Mouse (Mus musculus) megakaryocyte, adult 5-6 weeks (primary cell): Measurements from ENCODE around the gene Pax7. TPM values are rescaled to one million over a fixed set of nuclear protein-coding genes. Genes with fewer than 3 reads are reported as not detected.

ENCODE experiments used
- ATAC-seq: 2 replicates; pipeline ENCODE4 v1.8.0; 2016; ENCODE audit warnings: mild to moderate bottlenecking, inconsistent platforms; ENCODE audit not compliant: poor library complexity, severe bottlenecking
- total RNA-seq, 2 experiments: library from RNA; stranded (forward) in 1 of 2; stranded (reverse) in 1 of 2; fragments of 153-499, 151-499 nt in 1 of 2; fragments of 221-1000, 200-1000 nt in 1 of 2; gene quantifications; 2 replicates each; pipeline versions ENCODE4 v1.2.3 to v1.2.4; 2015 to 2017

Pax7 gene
- total RNA-seq (2015) (not detected in 2 replicates), total RNA-seq (2017) (not detected in 2 replicates)

DNA sequence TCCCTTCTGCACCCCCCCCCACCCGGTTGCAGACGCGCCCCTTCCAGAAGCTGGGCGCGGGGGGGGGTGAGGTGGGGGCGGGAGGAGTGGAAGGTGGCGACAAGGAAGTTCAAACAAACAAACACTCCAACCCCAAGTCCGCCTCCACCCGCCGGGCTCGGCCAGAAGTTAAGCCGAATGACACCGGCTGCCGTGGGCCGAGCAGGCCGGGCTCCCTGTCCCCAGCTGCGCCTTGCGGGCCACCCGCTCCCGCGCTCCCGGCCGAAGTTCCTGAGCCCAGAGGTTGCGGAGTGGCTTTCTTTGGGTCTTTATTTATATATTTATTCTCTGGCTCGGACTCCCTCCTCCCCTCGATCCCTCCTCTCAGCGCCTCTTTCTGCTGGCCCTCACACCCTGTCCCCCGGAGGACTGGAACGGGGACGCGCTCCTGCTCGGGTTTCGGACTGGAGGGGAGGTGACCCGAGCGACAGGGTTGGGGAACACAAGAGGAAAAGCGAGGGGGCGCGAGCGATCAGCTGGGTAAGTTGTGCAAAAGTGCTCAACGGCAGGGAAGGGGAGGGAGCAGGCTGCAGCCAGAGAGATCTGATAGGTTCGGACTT lies at the start of gene Pax7:
Pax7 (minus strand) TSS at position 493 of the 599 bp plus-strand sequence.
- ATAC-seq: no peak

DNA sequence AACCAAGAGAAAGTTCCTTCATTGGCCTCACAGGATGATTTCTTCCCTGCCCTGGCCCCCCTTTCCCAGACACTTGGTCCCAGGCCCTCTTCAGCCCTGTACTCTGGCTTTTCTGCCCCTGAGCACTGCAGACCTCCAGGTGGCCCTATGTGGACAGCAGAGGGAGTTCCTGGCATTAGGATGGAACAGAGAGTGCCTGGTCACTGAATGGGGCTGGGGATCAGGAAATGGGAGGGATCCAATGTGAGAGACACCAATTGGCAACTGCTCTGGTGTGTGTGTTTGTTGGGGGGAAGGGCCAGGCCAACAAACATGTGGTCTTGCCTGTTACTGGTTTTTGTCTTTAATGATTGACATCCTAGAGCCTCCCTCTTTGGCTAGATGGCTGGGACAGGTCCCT lies 48.5 kb upstream of the Pax7 start:
- no peak for ATAC-seq

DNA sequence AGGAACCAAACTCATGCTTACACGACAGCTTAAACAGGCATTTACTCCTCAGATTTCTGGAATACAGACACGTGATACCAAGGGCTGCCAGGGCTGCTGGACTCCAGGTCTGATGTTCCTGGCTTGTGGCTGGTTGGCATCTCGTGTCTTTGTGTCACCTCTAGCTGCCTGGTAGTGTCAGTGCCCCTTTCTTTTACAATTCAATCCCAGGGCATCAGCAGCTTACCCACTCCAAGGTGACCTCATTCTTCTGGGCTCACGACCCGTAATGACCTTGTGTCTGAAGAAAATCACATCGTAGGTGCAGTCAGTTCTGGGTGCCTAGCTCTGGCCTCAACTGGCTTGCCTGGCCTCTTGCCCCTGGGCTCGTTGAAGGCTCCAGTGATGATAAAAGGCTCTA lies 46.0 kb upstream of the Pax7 start:
- no peak for ATAC-seq

DNA sequence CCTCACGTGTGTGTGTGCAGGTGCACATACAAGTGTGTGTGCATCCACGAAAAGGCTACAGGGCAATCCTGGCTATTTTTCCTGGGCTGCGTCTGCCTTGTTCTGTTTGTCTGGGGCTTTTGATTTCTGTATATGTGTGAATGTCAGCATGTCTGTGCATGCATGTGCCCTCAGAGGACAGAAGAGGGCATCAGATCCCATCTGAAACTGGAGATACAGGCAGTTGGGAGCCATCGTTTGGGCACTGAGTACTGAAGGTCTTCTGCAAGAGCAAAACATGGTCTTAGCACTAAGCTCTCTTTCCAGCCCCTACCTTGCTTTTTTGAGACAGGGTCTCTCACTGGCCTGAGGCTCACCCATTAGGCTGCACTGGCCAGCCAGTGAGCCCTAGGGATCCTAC lies 45.1 kb upstream of the Pax7 start:
- no peak for ATAC-seq

DNA sequence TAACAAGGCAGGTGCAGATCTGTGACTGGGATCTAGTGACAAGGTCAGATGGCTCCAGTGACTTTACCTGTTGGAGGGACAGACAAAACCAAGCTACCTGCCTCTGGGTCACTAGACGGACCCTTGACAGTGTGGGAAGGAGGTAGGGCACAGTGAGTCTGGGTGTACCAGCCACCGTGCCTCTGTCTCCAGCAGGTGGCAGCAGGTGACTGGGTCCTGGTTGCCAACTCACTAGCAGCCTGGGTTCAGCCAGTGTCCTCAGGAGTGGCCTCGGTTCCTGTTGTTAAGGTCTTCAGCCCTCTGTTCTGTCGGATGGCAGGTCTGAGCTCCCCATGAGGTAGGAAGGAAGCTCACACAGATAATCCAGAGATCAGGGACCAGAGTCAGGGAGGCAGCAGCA lies 43.9 kb upstream of the Pax7 start:
- no peak for ATAC-seq

DNA sequence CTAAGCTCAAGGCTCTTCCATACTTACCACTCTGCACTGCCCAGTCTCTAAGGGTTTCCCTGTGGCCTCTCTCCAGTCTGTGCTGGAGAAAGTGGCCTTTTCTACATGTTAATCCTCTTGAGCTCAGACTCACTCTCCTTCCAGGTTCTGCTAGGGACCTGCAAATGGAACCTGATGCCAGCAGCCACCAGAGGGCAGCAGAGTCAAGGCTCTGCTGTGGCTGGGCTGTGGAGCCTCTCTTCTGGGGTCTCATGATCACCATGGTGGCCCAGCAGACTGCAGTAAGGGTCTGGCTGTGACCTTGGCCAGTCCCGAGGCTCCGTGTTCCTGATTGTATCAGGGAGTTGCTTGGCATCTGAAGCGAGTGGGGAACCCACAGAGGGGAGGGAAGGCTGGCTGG lies 39.3 kb upstream of the Pax7 start:
- ATAC-seq: no peak

DNA sequence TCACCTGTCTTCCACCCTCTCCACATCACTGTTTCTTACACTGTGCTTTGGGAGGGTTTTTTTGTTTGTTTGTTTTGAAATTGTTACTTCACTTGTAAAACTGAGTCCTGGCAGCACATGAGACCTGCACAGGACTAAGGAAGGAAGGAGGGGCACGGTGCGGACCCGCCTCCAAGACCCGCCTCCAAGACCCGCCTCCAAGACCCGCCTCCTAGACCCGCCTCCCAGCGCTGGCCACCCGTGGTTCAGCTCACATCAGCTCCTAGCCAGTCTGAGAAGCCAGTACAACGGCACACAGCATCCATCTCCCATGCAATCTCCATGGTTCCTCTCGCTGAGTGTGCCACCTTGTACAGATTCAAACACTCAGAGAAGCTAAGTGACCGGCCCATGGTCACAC lies 38.4 kb upstream of the Pax7 start:
- no peak for ATAC-seq

DNA sequence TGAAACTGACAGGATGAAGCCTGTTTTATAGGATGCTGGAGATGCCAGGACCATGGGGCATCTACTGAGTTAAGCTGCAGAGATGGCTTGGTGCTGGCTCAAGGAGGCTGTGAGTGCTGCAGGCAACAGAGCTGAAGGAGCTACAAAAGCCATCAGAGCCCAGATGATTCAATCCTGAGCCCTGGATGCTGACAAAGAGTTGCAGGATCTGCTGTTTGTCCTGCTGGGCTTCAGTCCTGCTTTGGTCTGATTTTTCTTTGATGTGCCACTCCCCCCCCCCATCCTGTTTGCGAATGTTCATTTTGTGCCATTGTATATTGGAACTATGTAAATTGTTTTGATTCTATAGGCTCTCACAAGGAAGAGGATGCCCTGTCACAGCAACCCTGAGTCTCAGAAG lies 29.9 kb upstream of the Pax7 start:
- no peak for ATAC-seq

DNA sequence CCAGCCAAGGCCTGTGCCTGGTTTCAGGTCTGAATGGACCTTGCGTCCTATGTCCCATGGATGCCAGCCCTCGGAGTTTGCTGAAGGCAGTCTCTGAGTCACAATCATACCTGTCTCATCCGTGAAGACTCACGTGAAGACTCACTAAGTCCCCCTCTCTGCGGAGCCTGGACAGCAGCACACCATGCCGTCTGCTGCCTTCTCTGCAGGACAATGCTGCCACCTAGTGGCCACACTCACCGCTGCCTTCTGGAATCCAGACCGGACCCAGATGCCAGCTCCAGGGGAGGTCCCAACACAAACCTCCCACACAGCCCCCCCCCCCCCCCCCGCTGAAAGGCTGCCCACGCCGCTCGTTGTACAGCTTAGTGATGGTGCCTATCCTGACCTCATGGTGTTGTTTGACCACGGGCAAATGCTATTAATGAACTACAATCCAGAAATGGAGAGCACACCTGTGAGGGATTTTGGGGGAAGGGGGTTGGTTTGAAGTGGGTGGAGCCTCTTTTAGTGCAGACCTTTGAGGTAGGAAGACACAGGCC lies 25.4 kb upstream of the Pax7 start:
- ATAC-seq: peak; percentile 75

DNA sequence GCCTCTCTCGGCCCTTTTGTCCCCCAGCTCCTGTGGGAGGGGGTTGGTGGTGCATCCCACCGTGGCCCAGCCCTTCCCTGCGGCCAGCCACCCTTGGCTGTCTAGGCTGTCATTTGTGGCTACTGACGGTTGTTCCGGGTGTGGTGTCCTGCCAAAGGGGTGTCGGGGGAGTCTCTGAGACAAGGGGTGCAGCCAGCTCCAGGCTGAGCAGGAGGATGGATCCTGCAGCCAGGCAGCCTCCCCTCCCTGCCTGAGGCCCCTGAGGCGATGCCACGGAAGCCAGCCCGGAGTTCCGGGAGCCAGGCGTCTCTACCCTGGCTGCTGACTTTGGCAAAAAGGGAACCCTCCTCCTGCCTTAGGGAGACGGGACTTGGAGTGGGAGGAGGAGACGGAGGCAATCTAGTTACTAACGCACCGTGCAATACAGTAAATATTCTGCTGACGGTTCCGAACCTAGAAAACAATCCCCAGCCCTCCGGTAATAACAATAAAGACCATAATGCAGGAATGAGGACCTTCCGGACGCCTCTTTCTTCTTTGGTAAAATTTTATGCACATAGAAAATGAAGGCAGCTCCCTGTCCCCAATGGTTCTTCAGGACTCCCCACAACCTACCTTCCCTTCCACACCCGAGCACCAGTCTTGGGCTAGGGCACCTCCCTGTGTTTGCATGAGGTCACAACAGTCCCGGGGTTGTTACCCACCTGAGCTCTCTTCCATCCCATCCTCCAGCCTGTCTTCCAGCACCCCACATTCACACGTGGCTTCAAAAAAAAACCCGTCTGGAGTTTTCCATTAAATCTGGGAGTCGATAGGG lies 19.1 kb upstream of the Pax7 start:
- ATAC-seq: no peak

DNA sequence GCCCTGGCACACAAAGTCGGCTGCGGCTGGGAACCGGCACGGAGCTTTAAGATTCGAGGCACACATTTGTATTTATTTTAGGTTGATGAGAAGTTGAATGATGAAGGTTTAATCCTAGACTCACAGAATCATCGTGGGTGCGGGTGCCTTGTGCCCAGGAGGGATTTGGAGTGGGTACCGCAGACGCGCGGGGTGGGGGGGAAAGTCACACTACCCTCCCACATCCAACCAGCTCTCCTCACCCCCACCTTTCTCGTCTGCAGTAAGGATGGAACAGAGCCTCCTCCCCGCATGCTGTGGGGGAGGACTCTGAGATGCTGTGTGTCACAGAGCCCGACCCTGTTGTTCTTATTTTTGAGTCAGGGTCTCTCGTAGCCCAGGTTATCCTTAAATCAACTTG lies 18.1 kb upstream of the Pax7 start:
- no peak for ATAC-seq

DNA sequence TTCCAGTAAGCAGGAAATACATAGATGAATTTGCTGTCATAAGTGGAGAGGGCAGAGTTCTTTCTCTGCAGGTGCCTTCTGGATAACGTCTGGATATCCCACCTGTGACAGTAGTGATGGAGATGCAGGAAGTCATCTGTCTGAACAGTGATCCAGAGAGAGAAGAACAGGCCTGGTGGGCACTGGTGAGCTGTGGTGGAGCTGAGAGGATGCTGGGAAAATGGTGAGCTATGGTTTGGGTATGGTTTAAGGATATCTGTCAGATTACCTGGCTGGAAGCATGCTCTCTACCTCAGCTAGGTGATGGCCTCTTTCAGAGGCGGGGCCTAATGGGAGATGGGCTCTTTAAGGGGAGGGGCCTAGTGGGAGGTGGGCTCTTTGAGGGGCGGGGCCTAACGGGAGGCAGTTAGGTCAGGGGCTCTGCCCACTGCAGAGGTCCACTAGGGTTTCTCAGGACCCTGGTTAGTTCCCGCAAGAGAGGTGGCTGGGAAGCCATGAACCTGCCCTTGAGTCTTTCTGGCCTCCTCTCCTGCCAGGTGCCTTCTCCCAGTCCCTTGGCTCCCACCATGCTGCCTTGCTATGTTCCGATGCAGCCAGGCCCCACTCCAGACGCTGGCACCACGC lies 17.3 kb upstream of the Pax7 start:
- ATAC-seq: no peak

DNA sequence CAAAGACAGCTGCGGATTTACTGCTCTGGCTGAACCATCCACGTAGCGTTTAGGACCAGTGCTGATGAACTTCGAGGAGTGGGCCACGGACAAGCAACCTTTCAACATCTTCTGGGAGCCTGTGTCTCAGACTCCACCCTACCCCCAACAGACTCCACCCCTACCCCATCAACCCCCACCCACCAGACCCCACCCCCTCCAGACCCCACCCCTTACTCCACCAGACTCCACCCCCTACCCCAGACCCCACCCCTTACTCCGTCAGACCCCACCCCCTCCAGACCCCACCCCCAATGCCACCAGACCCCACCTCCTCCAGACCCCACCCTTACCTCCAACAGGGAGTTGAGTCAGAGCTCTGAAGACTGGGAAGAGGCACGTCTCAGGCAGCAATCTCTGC lies 10.1 kb upstream of the Pax7 start:
- no peak for ATAC-seq

DNA sequence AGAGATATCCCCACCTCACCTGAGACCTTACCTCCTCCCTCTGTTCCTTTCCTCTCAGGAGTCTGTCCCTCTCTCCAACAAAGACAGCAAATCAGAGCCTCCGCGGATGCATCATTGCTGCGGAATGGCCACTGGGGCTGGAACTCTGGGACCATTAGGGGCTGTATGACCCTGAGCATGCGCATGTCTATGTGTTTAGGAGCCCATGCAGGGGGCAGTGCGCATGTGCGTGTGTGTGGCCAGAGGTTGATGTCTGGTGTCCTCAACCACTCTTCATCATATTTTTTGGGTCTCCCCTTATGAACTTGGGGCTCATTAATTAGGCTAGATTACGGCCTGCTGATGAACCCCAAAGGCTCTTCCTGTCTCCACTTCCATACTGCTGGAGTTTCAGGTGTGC lies 9.6 kb upstream of the Pax7 start:
- ATAC-seq: no peak

DNA sequence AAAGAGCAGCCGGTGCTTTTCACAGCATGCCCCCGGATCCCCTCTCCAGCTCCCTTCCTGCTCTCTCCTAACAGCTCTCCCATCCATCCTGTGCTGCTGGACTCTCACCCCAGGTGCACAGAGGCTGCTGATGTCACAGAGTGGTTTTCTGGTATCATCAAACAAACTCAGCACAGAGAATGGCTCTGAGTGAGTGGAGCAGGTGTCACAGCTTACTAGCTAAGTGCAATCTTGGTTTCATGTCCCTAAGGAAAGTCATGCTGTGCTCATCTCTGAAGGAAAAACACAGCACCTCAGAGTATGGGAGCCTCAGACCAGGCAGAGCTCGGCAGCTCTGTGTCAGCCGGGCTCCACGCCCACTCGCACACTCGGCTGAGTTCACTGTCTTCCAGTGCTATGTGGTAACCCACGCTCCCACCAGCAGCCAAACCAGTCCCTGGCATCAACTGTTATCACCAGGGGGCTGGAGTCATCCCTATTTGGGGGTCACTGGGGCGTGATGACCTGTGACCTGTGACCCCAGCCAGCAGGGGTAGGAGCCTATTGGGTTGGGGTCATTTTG lies 7.7 kb upstream of the Pax7 start:
- no peak for ATAC-seq

DNA sequence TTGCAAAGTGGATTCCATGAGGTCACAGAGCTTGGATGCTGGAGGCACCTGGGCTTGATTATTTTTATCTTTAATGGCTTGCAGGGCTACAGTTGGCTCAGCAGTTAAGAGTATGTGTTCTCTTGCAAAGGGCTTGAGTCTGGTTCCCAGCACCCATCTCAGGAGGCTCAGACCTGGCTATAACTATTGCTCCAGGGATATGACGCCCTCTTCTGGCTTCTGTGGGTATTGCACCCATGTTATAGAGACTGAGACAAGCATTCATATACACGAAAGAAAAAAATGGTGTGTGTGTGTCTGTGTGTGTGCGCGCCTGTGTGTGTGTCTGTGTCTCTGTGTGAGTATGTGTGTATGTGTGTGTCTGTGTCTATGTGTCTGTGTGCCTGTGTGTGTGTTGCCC lies 7.1 kb upstream of the Pax7 start:
- no peak for ATAC-seq

DNA sequence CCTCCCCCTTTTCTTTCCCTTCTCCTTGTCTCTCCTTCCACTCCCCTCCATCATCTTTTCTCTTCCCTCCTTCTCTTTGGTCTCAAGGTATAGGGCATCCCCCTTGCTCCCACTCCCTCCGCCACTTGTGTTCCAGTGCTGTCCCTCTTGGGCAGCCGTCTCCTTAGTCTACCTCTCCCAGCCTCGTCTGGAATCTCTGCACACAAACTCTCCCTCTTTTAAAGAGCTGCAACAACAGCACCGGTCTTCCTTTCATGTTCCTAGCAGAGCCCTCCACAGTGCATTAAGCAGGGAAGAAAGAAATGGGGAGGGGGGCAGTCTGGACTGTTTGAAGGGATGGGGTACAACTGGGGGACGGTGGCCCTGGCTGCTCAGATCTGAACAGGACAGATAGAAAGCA lies 3.4 kb upstream of the Pax7 start:
- ATAC-seq: no peak

DNA sequence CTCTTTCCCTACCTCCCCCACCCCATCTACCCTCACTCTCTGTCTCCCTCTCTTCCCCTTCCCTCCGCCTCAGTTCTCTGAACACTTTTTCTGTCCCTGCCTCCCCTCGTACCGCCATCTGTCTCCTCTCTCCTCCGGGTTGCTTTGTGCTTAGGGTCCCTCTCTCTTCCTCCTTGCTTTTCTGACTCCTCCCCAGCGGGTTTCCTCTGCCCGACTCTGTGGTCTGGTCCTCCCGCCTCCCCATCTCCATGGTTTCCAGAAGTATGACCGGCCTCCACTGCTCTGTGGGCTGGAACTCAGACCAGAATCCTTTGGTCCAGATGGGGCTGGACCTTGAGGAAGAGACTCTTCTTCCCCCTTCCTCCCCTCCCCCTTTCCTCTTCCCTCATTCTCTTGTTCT lies 2.9 kb upstream of the Pax7 start:
- ATAC-seq: no peak

DNA sequence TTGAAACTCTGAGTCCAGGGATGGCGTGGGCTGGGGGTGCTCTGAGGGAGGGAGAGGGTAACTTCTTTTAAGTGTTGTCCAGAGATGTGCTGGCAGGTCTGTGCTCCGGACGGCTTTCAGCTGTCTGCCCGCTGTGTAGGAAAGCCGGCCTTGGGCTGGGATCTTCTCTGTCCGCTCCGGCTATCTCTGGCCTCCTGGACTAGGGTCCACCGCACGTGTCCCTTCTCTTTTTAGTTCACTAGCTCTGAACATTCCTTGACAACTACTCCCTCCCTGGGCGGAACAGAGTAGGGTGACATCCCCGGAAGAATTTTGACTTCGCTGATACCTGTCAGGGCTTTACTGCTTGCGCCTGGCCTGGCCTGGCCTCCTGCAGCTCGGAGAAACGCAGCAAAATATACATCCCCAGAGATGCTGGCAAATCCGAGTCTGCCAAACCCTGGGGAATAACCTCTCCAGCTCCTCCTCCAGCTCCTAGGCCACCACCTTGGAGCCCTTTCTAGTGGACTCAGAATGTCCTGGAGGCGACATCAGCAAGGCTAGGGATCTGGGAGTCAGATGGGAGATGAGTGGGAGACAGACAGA lies 581 bp upstream of the Pax7 start:
- no peak for ATAC-seq

DNA sequence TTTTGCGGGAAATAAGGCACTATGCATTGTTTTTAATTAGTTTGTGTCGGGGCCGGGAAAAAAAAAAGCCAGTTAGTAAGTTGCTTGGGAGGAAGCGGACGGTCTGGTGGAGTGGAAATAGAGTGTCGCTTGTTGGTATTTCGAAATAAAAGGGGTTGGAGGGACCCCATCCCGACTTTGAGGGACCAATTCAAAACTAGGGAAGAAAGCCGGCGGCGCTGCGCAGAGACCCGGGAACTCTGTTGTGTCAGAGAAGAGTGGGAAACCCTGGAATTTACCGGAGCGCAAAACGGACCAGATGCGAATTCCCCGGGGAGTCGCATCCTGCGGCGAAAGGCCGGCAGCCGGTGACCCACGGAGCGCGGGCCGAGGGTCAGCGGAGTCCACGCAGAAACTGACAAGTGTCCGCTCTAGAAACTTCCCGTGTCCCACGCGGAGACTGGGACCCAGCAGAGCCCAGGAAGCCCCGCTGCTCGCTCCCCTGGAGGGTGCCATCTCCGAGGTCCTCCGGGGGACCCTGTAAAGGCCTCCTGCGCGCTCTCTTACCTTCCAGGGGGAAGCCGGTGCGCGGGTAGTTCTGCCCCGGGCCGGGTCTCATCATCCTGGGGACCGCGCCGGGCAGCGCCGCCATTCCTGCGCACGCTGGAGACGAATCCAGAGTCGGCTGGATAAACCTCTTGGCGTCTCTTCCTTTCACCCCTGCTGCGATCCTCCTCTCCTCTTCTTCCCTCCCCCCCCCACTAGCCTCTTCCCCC lies 870 bp downstream of the Pax7 start:
- ATAC-seq: no peak
